Mouse (Mus musculus): ENCODE measurements at regions not wholly inside any gene's neighbourhood (a gene's known extent, or its start where the extent isn't known, plus 50 kb on each side); places are given as distances from the start of the nearest gene placed in this dataset.

GRCm38 (mm10) chr13:39211076-39211475 lies 250.4 kb upstream of the Slc35b3 start:
- Histone ChIP-seq H3K27me3 (replicated peaks; ENCODE audit: control insufficient read depth, insufficient read depth, low read length) (no peaks in the 10 kb centered on the region; the same call in 1 of the 2 replicates), H3K4me1 (ENCODE audit: control insufficient read depth, insufficient read depth, low read length) (no peaks in the 10 kb centered on the region), H3K27ac (ENCODE audit: insufficient read depth, low read depth, low read length) (no peak overlapping the region), H3K4me3 (ENCODE audit: insufficient read depth, low read depth, low read length) (no peak overlapping the region), H3K36me3 (ENCODE audit: control insufficient read depth, insufficient read depth, low read length) (no peaks in the 10 kb centered on the region)
- no peak for DNase-seq
- WGBS = 86% methylated on average over 8 of the region's 8 CpGs
- TF ChIP-seq CTCF (conservative IDR thresholded peaks at IDR 0.05; ENCODE audit: insufficient read depth, insufficient read length, low read depth, low read length) (no peak), POLR2A (IDR thresholded peaks at IDR 0.05; ENCODE audit: low read depth, low read length) (no peak)

- TF ChIP-seq CTCF (conservative IDR thresholded peaks at IDR 0.05; ENCODE audit: insufficient read depth, insufficient read length, low read depth, low read length) = no peak
- no peak for TF ChIP-seq POLR2A (IDR thresholded peaks at IDR 0.05; ENCODE audit: low read depth, low read length)
- Histone ChIP-seq H3K4me3 (ENCODE audit: insufficient read depth, low read depth, low read length) (no peak overlapping the region), H3K4me1 (ENCODE audit: control insufficient read depth, insufficient read depth, low read length) (no peaks in the 10 kb centered on the region), H3K27ac (ENCODE audit: insufficient read depth, low read depth, low read length) (no peak overlapping the region), H3K36me3 (ENCODE audit: control insufficient read depth, insufficient read depth, low read length) (no peaks in the 10 kb centered on the region), H3K27me3 (replicated peaks; ENCODE audit: control insufficient read depth, insufficient read depth, low read length) (no peaks in the 10 kb centered on the region)
- no peak for DNase-seq
- WGBS = 4% methylated on average over 2 of the region's 2 CpGs
Observed at GRCm38 (mm10) chr13:39183715-39184179, 223.1 kb upstream of the Slc35b3 start.

DNA sequence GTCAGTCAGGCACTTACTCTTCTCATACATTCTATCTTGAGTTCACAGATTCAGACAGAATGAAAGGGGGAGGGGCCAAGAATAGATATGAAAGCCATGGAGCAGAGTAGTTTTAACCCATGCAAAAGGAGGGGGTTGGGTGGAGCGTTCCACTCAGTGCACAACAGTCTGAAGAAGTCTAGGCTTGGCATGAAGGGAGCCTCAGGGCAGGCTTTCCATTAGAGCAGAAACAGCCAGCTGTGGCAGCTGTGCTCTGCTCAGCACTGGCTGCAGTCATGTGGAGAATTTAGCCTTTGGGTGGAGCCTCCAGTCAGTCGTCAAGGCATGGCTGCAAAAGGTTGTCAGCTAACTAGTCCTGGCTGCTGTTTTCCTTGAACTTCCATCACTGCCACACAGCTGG lies 201.3 kb upstream of the Slc35b3 start:
- Histone ChIP-seq H3K27ac (ENCODE audit: insufficient read depth, low read depth, low read length) (no peak overlapping the region), H3K27me3 (replicated peaks; ENCODE audit: control insufficient read depth, insufficient read depth, low read length) (no peaks in the 10 kb centered on the region), H3K36me3 (ENCODE audit: control insufficient read depth, insufficient read depth, low read length) (no peaks in the 10 kb centered on the region), H3K4me3 (ENCODE audit: insufficient read depth, low read depth, low read length) (no peak overlapping the region), H3K4me1 (ENCODE audit: control insufficient read depth, insufficient read depth, low read length) (no peaks in the 10 kb centered on the region)
- no peak for TF ChIP-seq POLR2A (IDR thresholded peaks at IDR 0.05; ENCODE audit: low read depth, low read length)
- 42% methylated on average over 2 of the region's 2 CpGs for WGBS
- no peak for DNase-seq

GRCm38 (mm10) chr13:39127942-39128341 lies 167.3 kb upstream of the Slc35b3 start:
- Histone ChIP-seq H3K4me1 (ENCODE audit: control insufficient read depth, insufficient read depth, low read length) (no peaks in the 10 kb centered on the region), H3K27me3 (replicated peaks; ENCODE audit: control insufficient read depth, insufficient read depth, low read length) (no peaks in the 10 kb centered on the region), H3K4me3 (ENCODE audit: insufficient read depth, low read depth, low read length) (no peak overlapping the region), H3K36me3 (ENCODE audit: control insufficient read depth, insufficient read depth, low read length) (no peaks in the 10 kb centered on the region), H3K27ac (ENCODE audit: insufficient read depth, low read depth, low read length) (no peak overlapping the region)
- TF ChIP-seq POLR2A (IDR thresholded peaks at IDR 0.05; ENCODE audit: low read depth, low read length) = no peak
- no peak for TF ChIP-seq CTCF (conservative IDR thresholded peaks at IDR 0.05; ENCODE audit: insufficient read depth, insufficient read length, low read depth, low read length)
- WGBS = 55% methylated on average over 1 of the region's 1 CpGs
- no peak for DNase-seq

DNA sequence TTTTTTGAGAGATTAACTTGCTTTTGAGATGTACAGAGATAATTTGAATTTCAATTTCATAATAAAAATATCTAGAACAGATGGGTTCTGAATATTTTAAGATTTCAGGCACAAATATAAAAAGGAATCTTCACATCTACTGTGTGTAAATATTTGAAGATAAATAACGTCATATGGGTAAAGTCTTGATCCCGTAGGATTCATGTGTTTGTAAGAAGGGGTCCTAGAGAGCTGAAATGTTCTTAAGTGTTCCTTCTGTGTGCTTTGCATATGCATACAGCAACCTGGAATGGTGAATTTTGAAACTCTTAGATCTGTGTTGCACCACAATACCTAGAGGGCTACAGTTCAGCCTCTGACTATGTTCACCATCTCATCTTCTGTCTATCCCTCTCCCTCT lies 131.4 kb upstream of the Slc35b3 start:
- DNase-seq = no peak
- Histone ChIP-seq H3K4me1 (ENCODE audit: control insufficient read depth, insufficient read depth, low read length) (no peaks in the 10 kb centered on the region), H3K36me3 (ENCODE audit: control insufficient read depth, insufficient read depth, low read length) (no peaks in the 10 kb centered on the region), H3K27ac (ENCODE audit: insufficient read depth, low read depth, low read length) (no peak overlapping the region), H3K27me3 (replicated peaks; ENCODE audit: control insufficient read depth, insufficient read depth, low read length) (no peaks in the 10 kb centered on the region), H3K4me3 (ENCODE audit: insufficient read depth, low read depth, low read length) (no peak overlapping the region)
- 91% methylated on average over 2 of the region's 2 CpGs for WGBS
- TF ChIP-seq CTCF (conservative IDR thresholded peaks at IDR 0.05; ENCODE audit: insufficient read depth, insufficient read length, low read depth, low read length) = no peak
- TF ChIP-seq POLR2A (IDR thresholded peaks at IDR 0.05; ENCODE audit: low read depth, low read length) = no peak

GRCm38 (mm10) chr13:39084544-39084943 lies 123.9 kb upstream of the Slc35b3 start:
- no peaks in the 10 kb centered on the region for H3K27me3 ChIP-seq (replicated peaks; ENCODE audit: control insufficient read depth, insufficient read depth, low read length)
- DNase-seq = no peak
- WGBS = 62% methylated on average over 5 of the region's 5 CpGs

DNA sequence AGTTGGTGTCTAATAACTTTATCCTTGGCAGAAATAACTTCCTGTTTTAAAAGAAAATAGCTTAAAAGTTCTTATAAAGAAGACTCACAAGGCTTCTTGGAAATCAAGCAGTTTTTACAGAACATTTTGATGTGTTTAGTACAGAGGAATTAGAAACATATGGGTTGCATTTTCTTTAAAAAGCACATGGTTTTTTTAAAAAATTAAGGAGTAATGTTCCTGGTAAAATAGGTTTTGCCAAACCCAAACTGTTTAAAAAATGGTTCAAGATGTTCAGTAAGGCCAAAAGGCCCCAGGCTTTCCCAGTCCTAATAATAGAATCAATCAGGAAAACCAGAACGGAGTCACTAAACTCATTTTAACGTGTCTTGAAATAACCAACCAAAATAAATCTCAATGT lies 113.5 kb upstream of the Slc35b3 start:
- no peak for DNase-seq
- no peak for TF ChIP-seq POLR2A (IDR thresholded peaks at IDR 0.05; ENCODE audit: low read depth, low read length)
- TF ChIP-seq CTCF (conservative IDR thresholded peaks at IDR 0.05; ENCODE audit: insufficient read depth, insufficient read length, low read depth, low read length) = no peak
- Histone ChIP-seq H3K36me3 (ENCODE audit: control insufficient read depth, insufficient read depth, low read length) (no peaks in the 10 kb centered on the region), H3K4me3 (ENCODE audit: insufficient read depth, low read depth, low read length) (no peak overlapping the region), H3K4me1 (ENCODE audit: control insufficient read depth, insufficient read depth, low read length) (no peaks in the 10 kb centered on the region), H3K27ac (ENCODE audit: insufficient read depth, low read depth, low read length) (no peak overlapping the region), H3K27me3 (replicated peaks; ENCODE audit: control insufficient read depth, insufficient read depth, low read length) (no peaks in the 10 kb centered on the region)
- WGBS = 75% methylated on average over 2 of the region's 2 CpGs

More at GRCm38 (mm10) chr13:39084544-39084943, 123.9 kb upstream of the Slc35b3 start:
- Histone ChIP-seq H3K27ac (ENCODE audit: insufficient read depth, low read depth, low read length) (no peak overlapping the region), H3K36me3 (ENCODE audit: control insufficient read depth, insufficient read depth, low read length) (no peaks in the 10 kb centered on the region), H3K4me3 (ENCODE audit: insufficient read depth, low read depth, low read length) (no peak overlapping the region), H3K4me1 (ENCODE audit: control insufficient read depth, insufficient read depth, low read length) (no peaks in the 10 kb centered on the region)
- no peak for TF ChIP-seq CTCF (conservative IDR thresholded peaks at IDR 0.05; ENCODE audit: insufficient read depth, insufficient read length, low read depth, low read length)
- no peak for TF ChIP-seq POLR2A (IDR thresholded peaks at IDR 0.05; ENCODE audit: low read depth, low read length)

DNA sequence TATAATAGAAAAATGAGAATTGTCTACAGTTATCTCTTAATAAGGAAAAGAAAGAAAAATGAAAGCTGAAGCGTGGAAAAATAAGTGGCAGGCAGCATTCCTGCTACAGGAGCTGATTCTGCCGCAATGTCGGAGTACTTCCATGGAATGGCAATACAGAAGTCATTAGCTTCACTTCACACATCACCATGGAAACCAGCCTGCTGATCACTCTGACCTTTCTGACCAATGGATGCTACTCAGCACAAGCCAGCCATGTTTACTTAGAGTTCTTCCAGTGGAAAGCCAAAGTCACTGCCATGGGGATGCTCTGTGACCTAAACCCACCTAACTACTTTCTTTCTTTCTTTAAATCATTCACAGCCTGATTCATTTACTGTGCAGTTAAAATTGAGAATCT lies 71.6 kb upstream of the Slc35b3 start:
- 78% methylated on average over 3 of the region's 3 CpGs for WGBS
- Histone ChIP-seq H3K27me3 (replicated peaks; ENCODE audit: control insufficient read depth, insufficient read depth, low read length) (no peaks in the 10 kb centered on the region), H3K4me1 (ENCODE audit: control insufficient read depth, insufficient read depth, low read length) (no peaks in the 10 kb centered on the region), H3K36me3 (ENCODE audit: control insufficient read depth, insufficient read depth, low read length) (no peaks in the 10 kb centered on the region), H3K4me3 (ENCODE audit: insufficient read depth, low read depth, low read length) (no peak overlapping the region), H3K27ac (ENCODE audit: insufficient read depth, low read depth, low read length) (no peak overlapping the region)
- no peak for DNase-seq
- no peak for TF ChIP-seq POLR2A (IDR thresholded peaks at IDR 0.05; ENCODE audit: low read depth, low read length)
